Mouse (Mus musculus) MEL (cell line): ENCODE measurements around the gene Anapc15-ps.

Experiments
- CHD2 ChIP-seq: IDR thresholded peaks from 2 replicates; pipeline ENCODE4 v1.6.1; 2011; ENCODE audit warnings: low read length, improper control_type of control experiment
- CTCF ChIP-seq, 3 experiments: IDR thresholded peaks in 2 of 3; conservative IDR thresholded peaks in 1 of 3; 2 replicates each; pipeline ENCODE4 v1.5.1; 2011 to 2012; ENCODE audit warnings: low read length in 3 of 3, low read depth in 2 of 3, mild to moderate bottlenecking in 2 of 3, improper control_type of control experiment in 1 of 3, inconsistent platforms in 1 of 3, mixed read lengths in 1 of 3, moderate library complexity in 1 of 3; ENCODE audit not compliant: control insufficient read depth in 1 of 3, insufficient read depth in 1 of 3, poor library complexity in 1 of 3, severe bottlenecking in 1 of 3
- ELF1 ChIP-seq: IDR thresholded peaks from 2 replicates; pipeline ENCODE4 v1.6.1; 2014; ENCODE audit warnings: low read depth, mild to moderate bottlenecking, inconsistent platforms, low read length, improper control_type of control experiment, moderate library complexity
- EP300 ChIP-seq, 2 experiments: IDR thresholded peaks; 2 replicates each; pipeline ENCODE4 v1.6.1; 2011; ENCODE audit warnings: improper control_type of control experiment in 2 of 2, low read length in 2 of 2, low read depth in 1 of 2, mild to moderate bottlenecking in 1 of 2
- MAZ ChIP-seq: IDR thresholded peaks from 2 replicates; pipeline ENCODE4 v1.6.1; 2012; ENCODE audit warnings: low read depth, mild to moderate bottlenecking, inconsistent platforms, low read length, improper control_type of control experiment
- MYC ChIP-seq: IDR thresholded peaks from 2 replicates; pipeline ENCODE4 v1.6.1; 2011; ENCODE audit warnings: low read depth, mild to moderate bottlenecking, low read length, improper control_type of control experiment, moderate library complexity
- POLR2A ChIP-seq, 2 experiments: IDR thresholded peaks; 2 replicates each; pipeline ENCODE4 v1.6.1; 2011 to 2012; ENCODE audit warnings: low read length in 2 of 2, mild to moderate bottlenecking in 2 of 2, control low read depth in 1 of 2, improper control_type of control experiment in 1 of 2, low read depth in 1 of 2, moderate library complexity in 1 of 2; ENCODE audit not compliant: control insufficient read depth in 1 of 2, insufficient read depth in 1 of 2, poor library complexity in 1 of 2
- POLR2AphosphoS5 ChIP-seq: IDR thresholded peaks from 2 replicates; pipeline ENCODE4 v1.6.1; 2012; ENCODE audit warnings: low read depth, borderline replicate concordance, mild to moderate bottlenecking, inconsistent platforms, low read length, moderate library complexity, mixed read lengths
- RAD21 ChIP-seq: IDR thresholded peaks from 2 replicates; pipeline ENCODE4 v1.6.1; 2011; ENCODE audit warnings: mild to moderate bottlenecking, low read depth, low read length, improper control_type of control experiment
- SIN3A ChIP-seq: IDR thresholded peaks from 2 replicates; pipeline ENCODE4 v1.6.1; 2012; ENCODE audit warnings: low read length, improper control_type of control experiment, inconsistent platforms
- USF1 ChIP-seq: IDR thresholded peaks from 2 replicates; pipeline ENCODE4 v1.6.1; 2014; ENCODE audit warnings: low read depth, mild to moderate bottlenecking, inconsistent platforms, low read length, improper control_type of control experiment, moderate library complexity
- ZKSCAN1 ChIP-seq: IDR thresholded peaks from 2 replicates; pipeline ENCODE4 v1.6.1; 2012; ENCODE audit warnings: low read depth, mild to moderate bottlenecking, inconsistent platforms, low read length, improper control_type of control experiment, moderate library complexity

- TF ChIP-seq RAD21 = no peak
- TF ChIP-seq USF1 = no peak
- TF ChIP-seq MAZ = no peak
- TF ChIP-seq MYC = no peak
- no peak for TF ChIP-seq SIN3A
- TF ChIP-seq CTCF (IDR thresholded peaks at IDR 0.05 in 2 of 3, conservative IDR thresholded peaks at IDR 0.05 in 1 of 3; ENCODE audit: control insufficient read depth in 1 of 3, insufficient read depth in 1 of 3, low read depth in 2 of 3, low read length in 3 of 3, poor library complexity in 1 of 3, severe bottlenecking in 1 of 3) = no peak
- no peak for TF ChIP-seq EP300 (IDR thresholded peaks at IDR 0.05; ENCODE audit: low read depth in 1 of 2, low read length in 2 of 2)
- no peak for TF ChIP-seq POLR2A (IDR thresholded peaks at IDR 0.05; ENCODE audit: control insufficient read depth in 1 of 2, insufficient read depth in 1 of 2, low read depth in 1 of 2, low read length in 2 of 2, poor library complexity in 1 of 2)
- TF ChIP-seq CHD2 = no peak
- TF ChIP-seq POLR2AphosphoS5 = no peak
- TF ChIP-seq ZKSCAN1 = no peak
- no peak for TF ChIP-seq ELF1
Observed at GRCm38 (mm10) chr10:95678661-95679060, 5.4 kb upstream of the Anapc15-ps start.
